Mouse (Mus musculus) pancreas, adult 10 weeks (tissue): ENCODE results near the gene Tas2r110. TPM values are rescaled to one million over a fixed set of nuclear protein-coding genes. Genes with fewer than 3 reads are reported as not detected.

Source experiments
- polyA plus RNA-seq: library from polyadenylated mRNA; stranded (reverse); fragments of 350-450 nt; fragmentation: Illumina TruSeq; extraction: RNeasy Lipid Tissue Mini Kit (QIAGEN cat#74804); gene quantifications from one replicate; pipeline ENCODE4 v1.2.3, GENCODE M21; 2015; ENCODE audit warnings: low read depth, low replicate concordance; ENCODE audit not compliant: insufficient read depth

Tas2r110 gene
- polyA plus RNA-seq = not detected

GRCm38 (mm10) chr6:132867708-132868107 lies at the start of gene Tas2r110:
Gene Tas2r110 (plus strand): TSS chr6:132868008.

GRCm38 (mm10) chr6:132846842-132847241 lies 21.0 kb upstream of the Tas2r110 start, which contains the start of gene Tas2r123:
Gene Tas2r123 (plus strand): TSS chr6:132847142.

GRCm38 (mm10) chr6:132855138-132855537 lies 12.7 kb upstream of the Tas2r110 start, which contains the start of gene Tas2r116:
Gene Tas2r116 (plus strand): TSS chr6:132855438.

GRCm38 (mm10) chr6:132892711-132893110 lies 24.9 kb downstream of the Tas2r110 start, which contains the start of gene Tas2r113:
Gene Tas2r113 (plus strand): TSS chr6:132893011.

DNA sequence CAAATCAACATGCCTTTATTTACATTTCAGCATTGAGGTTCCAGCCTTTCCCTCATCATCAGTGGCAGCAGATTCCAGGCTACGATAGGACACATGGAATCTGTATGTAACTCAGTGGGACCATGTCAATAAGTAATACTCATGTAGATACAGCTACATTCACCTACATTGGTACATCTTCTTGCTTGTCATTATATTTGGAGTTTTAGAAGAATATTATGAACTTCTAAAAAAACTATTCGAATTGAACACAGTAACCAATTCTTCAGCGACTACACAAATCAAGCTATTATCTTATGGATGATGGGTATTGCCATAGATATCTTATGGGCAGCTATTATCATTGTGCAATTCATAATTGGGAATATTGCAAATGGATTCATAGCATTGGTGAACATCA lies 41.5 kb downstream of the Tas2r110 start, which contains the start of gene Tas2r125:
Gene Tas2r125 (plus strand): TSS at position 301 of the 400 bp plus-strand sequence.

Other genes starting within 250 kb of the Tas2r110 start
- gene A630073D07Rik, start 216.5 kb upstream of the Tas2r110 start, polyA plus RNA-seq = not detected
- not detected for gene Tas2r120, start 211.1 kb upstream of the Tas2r110 start, polyA plus RNA-seq
- gene Tas2r121, start 167.0 kb upstream of the Tas2r110 start, polyA plus RNA-seq = not detected
- not detected for gene Tas2r122, start 156.1 kb upstream of the Tas2r110 start, polyA plus RNA-seq
- not detected for gene Tas2r115, start 130.0 kb upstream of the Tas2r110 start, polyA plus RNA-seq
- not detected for gene Tas2r124, start 113.3 kb upstream of the Tas2r110 start, polyA plus RNA-seq
- gene Tas2r102, start 105.9 kb upstream of the Tas2r110 start, polyA plus RNA-seq = not detected
- not detected for gene Tas2r136, start 89.8 kb upstream of the Tas2r110 start, polyA plus RNA-seq
- gene Tas2r117, start 65.2 kb upstream of the Tas2r110 start, polyA plus RNA-seq = not detected
- not detected for gene Tas2r123, start 20.9 kb upstream of the Tas2r110 start, polyA plus RNA-seq
- not detected for gene Tas2r116, start 12.6 kb upstream of the Tas2r110 start, polyA plus RNA-seq
- gene Tas2r113, start 25.0 kb downstream of the Tas2r110 start, polyA plus RNA-seq = not detected
- not detected for gene Tas2r125, start 41.6 kb downstream of the Tas2r110 start, polyA plus RNA-seq
- not detected for gene Tas2r129, start 83.1 kb downstream of the Tas2r110 start, polyA plus RNA-seq
- not detected for gene Tas2r131, start 89.9 kb downstream of the Tas2r110 start, polyA plus RNA-seq
- not detected for gene Tas2r109, start 113.0 kb downstream of the Tas2r110 start, polyA plus RNA-seq
- not detected for gene Tas2r103, start 169.1 kb downstream of the Tas2r110 start, polyA plus RNA-seq
- not detected for gene Tas2r140, start 187.8 kb downstream of the Tas2r110 start, polyA plus RNA-seq
- 18.2 TPM for gene Smim10l1, start 236.9 kb downstream of the Tas2r110 start, polyA plus RNA-seq